Mouse (Mus musculus) 3134 (cell line): ENCODE data around the gene Myo10.

Experiments
- DNase-seq: peaks from one replicate; pipeline ENCODE4 v3.0.0-alpha.2; 2011; ENCODE audit warnings: low spot score; ENCODE audit not compliant: insufficient read length; ENCODE audit errors: extremely low read depth

The Myo10 gene

GRCm38 (mm10) chr15:25648287-25648686 is 26.0 kb downstream of the Myo10 start:
- DNase-seq: no peak

- DNase-seq: no peak
Observed at GRCm38 (mm10) chr15:25650371-25650770, 28.0 kb downstream of the Myo10 start.

DNA sequence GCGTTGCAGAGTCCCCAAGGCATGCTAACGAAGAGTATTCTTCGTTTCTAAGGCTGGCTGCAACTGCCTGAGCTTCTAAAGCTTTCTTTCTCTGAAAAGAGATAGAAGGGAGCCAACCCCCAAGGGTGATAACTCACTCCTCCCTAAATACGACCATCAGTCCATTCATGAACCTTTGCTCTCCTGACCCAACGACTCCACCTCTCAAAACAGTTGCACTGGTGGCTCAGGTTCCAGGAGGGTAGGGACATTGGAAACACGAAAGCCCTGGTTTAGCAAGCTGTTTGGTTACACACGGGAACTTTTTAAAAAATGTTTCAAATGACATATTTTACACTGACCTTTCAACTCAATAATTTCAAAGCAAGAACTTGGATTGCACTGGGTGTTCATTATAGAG is 29.5 kb downstream of the Myo10 start:
- DNase-seq: no peak

GRCm38 (mm10) chr15:25652368-25652767 is 30.0 kb downstream of the Myo10 start:
- no peak for DNase-seq

DNA sequence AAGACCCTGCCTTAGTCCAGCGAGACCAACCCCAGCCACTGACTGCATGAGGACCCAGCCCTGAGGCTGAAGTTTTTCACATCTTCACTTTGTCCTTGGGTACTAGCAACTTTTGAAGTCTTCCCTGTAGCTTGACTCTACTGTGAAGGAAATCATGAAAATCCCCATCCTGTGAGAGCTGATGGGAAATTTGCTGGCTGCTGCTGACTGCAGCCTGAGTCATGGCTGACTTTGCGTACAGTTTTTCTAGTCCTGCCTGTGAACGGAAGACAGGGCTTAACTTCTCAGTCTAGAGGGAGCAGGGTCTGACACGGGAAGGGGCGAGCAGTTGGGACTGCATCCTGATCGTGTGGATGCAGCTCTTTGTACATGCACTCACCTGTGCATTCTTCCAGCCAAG is 30.6 kb downstream of the Myo10 start:
- peak; percentile 44 for DNase-seq

DNA sequence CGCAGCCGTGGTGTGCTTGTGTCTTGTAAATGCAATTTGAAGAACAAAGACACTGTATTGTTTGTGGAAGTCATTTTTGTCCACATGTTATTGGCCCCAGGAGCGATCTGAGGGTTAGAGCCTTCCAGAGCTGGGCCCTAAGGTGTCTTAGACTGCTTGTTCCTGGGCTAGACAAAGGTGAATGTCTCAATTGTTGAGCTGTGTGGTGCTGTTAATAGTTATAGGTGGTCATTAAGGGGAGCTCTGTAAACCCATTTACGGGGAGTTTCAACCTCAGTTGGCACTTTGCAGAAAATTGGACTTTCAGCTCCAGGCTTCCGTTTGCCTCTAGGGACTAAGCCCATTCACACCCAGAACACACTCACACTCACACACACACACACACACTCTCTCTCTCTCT is 31.4 kb downstream of the Myo10 start:
- DNase-seq: no peak

- no peak for DNase-seq
Observed at GRCm38 (mm10) chr15:25662833-25663519, 40.7 kb downstream of the Myo10 start.

DNA sequence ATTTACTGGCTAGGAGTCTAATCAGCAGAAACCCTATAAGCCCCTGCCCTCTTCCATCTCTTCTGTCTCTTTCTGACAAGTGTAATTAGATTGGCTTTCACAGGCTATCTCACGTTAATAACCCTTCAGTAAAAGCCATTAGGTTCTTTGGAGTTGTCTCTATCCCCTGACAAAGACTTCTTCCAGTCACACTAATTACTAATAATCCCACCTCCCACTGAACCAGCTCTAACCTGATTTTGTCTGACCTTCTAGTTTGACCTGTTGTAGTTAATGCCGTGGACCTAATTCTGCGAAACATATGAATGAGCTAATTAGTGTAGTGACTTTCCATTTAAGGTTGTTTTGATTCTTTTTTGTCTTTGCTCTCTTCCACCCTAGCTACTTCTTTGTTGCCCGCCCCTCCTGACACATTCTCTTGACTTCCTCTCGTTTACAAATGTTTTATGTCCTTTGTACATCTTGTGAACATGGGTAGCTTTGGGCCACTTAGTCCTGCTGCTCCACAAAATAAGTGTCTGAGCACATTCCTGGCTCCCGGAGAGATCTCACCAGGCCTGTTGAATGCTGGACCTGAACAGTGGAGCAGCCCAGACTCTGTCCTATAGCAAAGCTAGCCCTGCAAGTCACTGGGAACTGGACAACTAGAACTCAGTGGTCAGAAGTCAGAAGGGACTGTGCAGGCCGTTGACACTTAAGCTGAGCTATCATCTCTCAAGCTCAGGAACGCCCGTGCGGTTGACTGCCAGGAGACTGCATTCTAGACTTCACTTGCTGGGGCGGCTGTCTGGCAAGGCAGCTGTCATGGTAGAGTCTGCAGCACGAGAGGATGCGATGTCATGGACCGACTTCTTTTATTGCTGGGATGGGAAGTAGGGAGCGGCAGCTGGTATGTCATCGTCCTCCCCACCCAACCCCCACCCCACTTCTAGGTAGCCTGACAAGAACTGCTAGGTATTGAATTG is 47.2 kb downstream of the Myo10 start:
- no peak for DNase-seq

DNA sequence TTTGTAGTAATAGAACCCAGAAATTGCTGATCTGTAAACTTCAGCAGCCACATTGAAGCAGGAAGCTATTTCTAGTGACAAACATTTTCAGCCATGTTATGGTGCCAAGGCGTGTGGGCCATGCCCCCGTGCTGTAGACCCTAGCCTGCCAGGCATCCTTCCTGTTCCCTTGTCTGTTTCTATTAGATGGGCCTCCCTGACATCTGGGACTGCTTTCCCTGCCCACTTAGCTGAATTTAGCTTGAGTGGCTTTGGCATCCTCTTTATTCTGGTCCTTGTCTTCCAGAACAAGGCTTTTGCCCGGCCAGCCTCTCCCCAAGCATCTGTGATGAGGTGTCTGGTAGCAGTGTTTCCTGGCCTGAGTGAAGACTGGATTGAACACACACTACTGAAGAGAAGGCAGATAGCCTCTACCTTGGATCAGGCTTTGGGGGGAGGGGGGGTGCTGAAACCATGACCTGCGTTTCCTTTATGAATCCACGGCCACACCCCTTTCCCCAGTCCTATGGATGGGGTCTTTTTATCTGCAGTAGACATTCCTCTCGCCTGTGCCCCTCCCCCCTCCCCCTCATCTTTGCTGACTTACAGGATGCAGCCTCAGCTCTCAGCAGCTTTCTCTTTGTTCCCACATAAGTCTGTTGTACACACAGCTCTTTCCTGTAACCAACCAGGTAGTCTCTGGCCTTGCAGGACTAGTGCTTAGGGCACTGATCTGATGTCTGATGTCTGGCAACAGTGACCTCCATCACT is 51.1 kb downstream of the Myo10 start:
- DNase-seq: no peak

- no peak for DNase-seq
Observed at GRCm38 (mm10) chr15:25674099-25674931, 52.0 kb downstream of the Myo10 start.

DNA sequence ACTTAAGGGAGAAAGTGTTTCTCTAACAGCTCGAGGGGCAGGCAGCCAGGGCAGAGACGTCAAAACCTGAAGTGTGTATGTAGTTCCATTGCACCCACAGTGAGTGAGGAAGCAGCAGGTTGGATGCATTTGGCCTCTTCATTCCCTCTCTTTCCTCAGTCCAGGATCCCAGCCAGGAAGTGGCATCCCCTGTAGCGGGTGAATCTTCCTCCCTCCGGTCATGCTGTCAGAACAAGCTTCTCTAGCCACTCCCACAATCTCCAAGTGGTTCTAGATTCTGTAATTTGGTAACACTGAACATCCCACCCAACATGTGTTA is 52.6 kb downstream of the Myo10 start:
- no peak for DNase-seq

GRCm38 (mm10) chr15:25675359-25675758 is 53.0 kb downstream of the Myo10 start:
- no peak for DNase-seq

GRCm38 (mm10) chr15:25676056-25676785 is 53.9 kb downstream of the Myo10 start:
- no peak for DNase-seq

DNA sequence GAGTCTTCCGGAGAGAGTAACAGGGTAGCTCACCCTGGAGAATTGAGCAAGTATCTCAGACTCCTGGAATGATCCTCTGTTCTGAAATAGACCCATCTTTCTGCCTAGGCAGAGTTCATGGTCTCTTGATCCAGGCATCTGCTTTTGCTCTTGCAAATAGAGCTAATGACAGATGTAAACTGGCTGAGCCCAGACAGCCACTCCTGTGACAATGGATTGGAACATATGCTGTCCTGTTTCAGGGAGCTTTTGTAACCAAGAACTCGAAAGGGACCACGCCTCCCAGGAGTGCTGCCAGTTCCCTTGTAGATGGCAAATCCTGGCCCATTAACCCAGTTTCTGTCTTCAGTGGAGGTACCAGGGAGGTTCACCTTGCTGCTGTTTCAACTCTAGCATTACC is 56.8 kb downstream of the Myo10 start:
- no peak for DNase-seq

GRCm38 (mm10) chr15:25679616-25680015 is 57.3 kb downstream of the Myo10 start:
- no peak for DNase-seq

GRCm38 (mm10) chr15:25680269-25680818 is 58.0 kb downstream of the Myo10 start:
- DNase-seq: no peak

DNA sequence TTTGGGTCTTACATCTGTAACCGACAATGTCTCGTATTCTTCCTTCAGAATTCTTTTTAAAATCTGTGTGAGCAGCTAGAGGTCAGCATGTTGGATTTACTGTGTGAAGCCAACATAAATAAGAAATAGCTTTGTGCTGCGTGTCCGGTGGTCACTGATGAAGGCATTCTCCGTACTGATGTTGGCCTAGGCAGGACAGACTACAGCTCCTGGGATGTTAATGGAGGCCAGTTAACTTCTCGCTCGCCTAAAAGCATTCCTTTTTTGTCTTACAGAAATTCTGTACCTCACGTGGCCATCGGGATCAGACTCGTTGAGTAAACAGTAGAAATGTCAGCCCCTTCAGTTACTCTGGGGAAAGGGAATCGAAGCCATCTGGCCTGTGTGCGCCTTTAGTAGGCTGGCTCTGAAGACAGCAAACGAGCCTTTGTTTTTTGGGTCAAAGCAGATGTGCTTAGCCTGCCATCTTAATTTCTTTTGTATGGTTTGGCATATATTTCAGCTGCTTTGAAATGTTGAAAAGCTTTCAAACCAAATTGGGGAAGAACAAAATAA is 60.7 kb downstream of the Myo10 start:
- no peak for DNase-seq

DNA sequence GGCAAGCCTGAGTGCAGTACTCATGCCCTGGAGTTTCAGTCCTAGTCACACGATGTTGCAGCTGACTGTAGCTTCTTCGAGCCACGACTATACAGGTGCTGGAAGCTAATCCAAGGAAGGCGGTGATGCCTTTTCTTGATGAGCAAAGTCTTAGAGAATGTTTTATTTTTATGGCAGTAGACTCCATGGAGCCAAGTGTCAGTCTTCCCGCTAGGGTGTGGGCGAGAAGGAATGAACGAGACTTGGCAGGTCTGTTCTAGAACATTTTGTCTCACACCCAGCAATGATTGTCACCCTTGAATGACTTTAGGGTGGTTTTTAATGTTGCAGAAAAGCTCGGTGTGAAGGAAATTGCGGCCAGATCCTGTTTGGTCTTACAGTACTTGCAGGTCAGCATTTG is 62.9 kb downstream of the Myo10 start:
- DNase-seq: no peak
